Mouse (Mus musculus) kidney, adult 2 months (tissue): Measurements from ENCODE around the gene Rad51ap1.

ENCODE experiments used
- CTCF ChIP-seq: fragments of 200-500 bp; conservative IDR thresholded peaks from 2 replicates; pipeline ENCODE4 v1.5.1; 2011; ENCODE audit warnings: low read depth, mild to moderate bottlenecking, control low read depth, low read length, moderate library complexity, mixed read lengths; ENCODE audit not compliant: insufficient read depth, insufficient read length
- POLR2A ChIP-seq: fragments of 200-500 bp; IDR thresholded peaks from one replicate; pipeline ENCODE4 v1.6.1; 2011; ENCODE audit warnings: low read depth, low read length, control low read depth

GRCm38 (mm10) chr6:126966241-126967026, 27.0 kb upstream of the Rad51ap1 start:
- TF ChIP-seq POLR2A: no peak
- no peak for TF ChIP-seq CTCF
